Mouse (Mus musculus): ENCODE measurements around the gene Tmem50b.

Gene Tmem50b

GRCm38 (mm10) chr16:91565292-91565951 is 32.2 kb downstream of the Tmem50b start:
- no peak for DNase-seq (ENCODE audit: low spot score in 2 of 2)

- DNase-seq (ENCODE audit: low spot score in 2 of 2): no peak
Measured at GRCm38 (mm10) chr16:91564580-91565291, 32.9 kb downstream of the Tmem50b start.

- peak; percentile 46 to 55 for DNase-seq (ENCODE audit: low spot score in 2 of 2)
Measured at GRCm38 (mm10) chr16:91561541-91562457, 35.8 kb downstream of the Tmem50b start.

- peak; percentile 37 to 51 for DNase-seq (ENCODE audit: low spot score in 2 of 2)
Measured at GRCm38 (mm10) chr16:91561099-91561498, 36.5 kb downstream of the Tmem50b start.

GRCm38 (mm10) chr16:91557693-91558092 is 39.9 kb downstream of the Tmem50b start:
- no peak for DNase-seq (ENCODE audit: low spot score in 2 of 2)

GRCm38 (mm10) chr16:91557214-91557613 is 40.4 kb downstream of the Tmem50b start:
- DNase-seq (ENCODE audit: low spot score in 2 of 2): no peak

- DNase-seq (ENCODE audit: low spot score in 2 of 2): no peak
Measured at GRCm38 (mm10) chr16:91556659-91557058, 40.9 kb downstream of the Tmem50b start.

GRCm38 (mm10) chr16:91555017-91555605 is 42.5 kb downstream of the Tmem50b start:
- no peak for DNase-seq (ENCODE audit: low spot score in 2 of 2)

- DNase-seq (ENCODE audit: low spot score in 2 of 2): peak in 1 of 2 experiments; percentile 45
Measured at GRCm38 (mm10) chr16:91553625-91554024, 44.0 kb downstream of the Tmem50b start.

- no peak for DNase-seq (ENCODE audit: low spot score in 2 of 2)
Measured at GRCm38 (mm10) chr16:91552072-91552471, 45.5 kb downstream of the Tmem50b start.

GRCm38 (mm10) chr16:91551081-91551524 is 46.5 kb downstream of the Tmem50b start:
- DNase-seq (ENCODE audit: low spot score in 2 of 2): no peak

GRCm38 (mm10) chr16:91549616-91550015 is 48.0 kb downstream of the Tmem50b start:
- no peak for DNase-seq (ENCODE audit: low spot score in 2 of 2)

- DNase-seq (ENCODE audit: low spot score in 2 of 2): no peak
Measured at GRCm38 (mm10) chr16:91548996-91549395, 48.6 kb downstream of the Tmem50b start.

- DNase-seq (ENCODE audit: low spot score in 2 of 2): no peak
Measured at GRCm38 (mm10) chr16:91548586-91548985, 49.0 kb downstream of the Tmem50b start.

- peak in 1 of 2 experiments; percentile 33 for DNase-seq (ENCODE audit: low spot score in 2 of 2)
Measured at GRCm38 (mm10) chr16:91547974-91548373, 49.6 kb downstream of the Tmem50b start.

- DNase-seq (ENCODE audit: low spot score in 2 of 2): peak; percentile 72
Measured at GRCm38 (mm10) chr16:91546836-91547741, 50.5 kb downstream of the Tmem50b start, which contains the start of gene Ifngr2. Gene Ifngr2 (plus strand): TSS chr16:91547072.

GRCm38 (mm10) chr16:91546391-91546835 is 51.2 kb downstream of the Tmem50b start:
- peak; percentile 72 to 78 for DNase-seq (ENCODE audit: low spot score in 2 of 2)

- peak; percentile 76 to 82 for DNase-seq (ENCODE audit: low spot score in 2 of 2)
Measured at GRCm38 (mm10) chr16:91545597-91546281, 51.9 kb downstream of the Tmem50b start.

GRCm38 (mm10) chr16:91543619-91544018 is 54.0 kb downstream of the Tmem50b start:
- no peak for DNase-seq (ENCODE audit: low spot score in 2 of 2)

- no peak for DNase-seq (ENCODE audit: low spot score in 2 of 2)
Measured at GRCm38 (mm10) chr16:91541573-91542081, 56.0 kb downstream of the Tmem50b start.

Data from spleen, postnatal 36 days (tissue).